Mouse (Mus musculus) CH12.LX (cell line): ENCODE measurements at regions not wholly inside any gene's neighbourhood (a gene's known extent, or its start where the extent isn't known, plus 50 kb on each side); places are given as distances from the start of the nearest gene placed in this dataset.
A peak's percentile ranks its signal among the peaks of the same experiment; 100 is the strongest.

Experiments
- DNase-seq: peaks from one replicate; pipeline ENCODE4 v3.0.0-alpha.2; 2013; ENCODE audit errors: extremely low read depth
- H3K27ac ChIP-seq: 2 replicates; pipeline ENCODE4 v1.5.1; 2012; ENCODE audit warnings: low read depth, mild to moderate bottlenecking, control low read depth, moderate library complexity; ENCODE audit not compliant: insufficient read depth
- H3K27me3 ChIP-seq: replicated peaks from 2 replicates; pipeline ENCODE3; 2012; ENCODE audit warnings: inconsistent platforms
- H3K36me3 ChIP-seq, 2 experiments: replicated peaks in 1 of 2; 2 replicates each; pipeline versions ENCODE3 to v1.6.1; 2012; ENCODE audit warnings: inconsistent platforms in 1 of 2, low read length in 1 of 2, mild to moderate bottlenecking in 1 of 2, mixed read lengths in 1 of 2, moderate library complexity in 1 of 2; ENCODE audit not compliant: control insufficient read depth in 1 of 2, insufficient read depth in 1 of 2
- H3K4me1 ChIP-seq, 2 experiments: 2 replicates each; pipeline ENCODE4 v1.6.1; 2012; ENCODE audit warnings: inconsistent platforms in 1 of 2, moderate library complexity in 1 of 2; ENCODE audit not compliant: insufficient read depth in 2 of 2, control insufficient read depth in 1 of 2
- H3K4me2 ChIP-seq: 2 replicates; pipeline ENCODE4 v1.6.1; 2012; ENCODE audit warnings: low read depth, mild to moderate bottlenecking, control low read depth; ENCODE audit not compliant: poor library complexity, insufficient read depth, severe bottlenecking
- H3K4me3 ChIP-seq, 3 experiments: fragments of 150-350 bp in 1 of 3; sonication (generic) in 1 of 3; replicated peaks in 1 of 3; 2 replicates each; pipeline versions ENCODE3 to v1.5.1; 2011 to 2012; ENCODE audit warnings: low read depth in 2 of 3, low read length in 2 of 3, mild to moderate bottlenecking in 2 of 3, moderate library complexity in 2 of 3, control low read depth in 1 of 3, improper control_type of control experiment in 1 of 3, inconsistent platforms in 1 of 3, mixed read lengths in 1 of 3; ENCODE audit not compliant: poor library complexity in 1 of 3
- H3K79me2 ChIP-seq: replicated peaks from 2 replicates; pipeline ENCODE4 v1.6.1; 2012; ENCODE audit warnings: mild to moderate bottlenecking, moderate library complexity; ENCODE audit not compliant: control insufficient read depth, poor library complexity, insufficient read depth, severe bottlenecking; ENCODE audit errors: extremely low read depth
- H3K9ac ChIP-seq: 2 replicates; pipeline ENCODE4 v1.6.1; 2012; ENCODE audit warnings: low read depth, mild to moderate bottlenecking, control low read depth, moderate library complexity; ENCODE audit not compliant: insufficient read depth
- H3K9me3 ChIP-seq: replicated peaks from 2 replicates; pipeline ENCODE3; 2012; ENCODE audit warnings: low read length, inconsistent platforms, mixed read lengths
- BHLHE40 ChIP-seq: IDR thresholded peaks from 2 replicates; pipeline ENCODE4 v1.6.1; 2011; ENCODE audit warnings: mild to moderate bottlenecking, low read depth, low read length, improper control_type of control experiment
- CTCF ChIP-seq, 2 experiments: IDR thresholded peaks in 1 of 2; conservative IDR thresholded peaks in 1 of 2; 2 replicates each; pipeline ENCODE4 v1.5.1; 2011 to 2012; ENCODE audit warnings: low read depth in 2 of 2, low read length in 2 of 2, improper control_type of control experiment in 1 of 2, inconsistent platforms in 1 of 2, mild to moderate bottlenecking in 1 of 2, moderate library complexity in 1 of 2
- ELF1 ChIP-seq: IDR thresholded peaks from 2 replicates; pipeline ENCODE4 v1.6.1; 2014; ENCODE audit warnings: low read depth, mild to moderate bottlenecking, inconsistent platforms, low read length, improper control_type of control experiment
- EP300 ChIP-seq: IDR thresholded peaks from 2 replicates; pipeline ENCODE4 v1.6.1; 2011; ENCODE audit warnings: low read length, improper control_type of control experiment
- GABPA ChIP-seq: IDR thresholded peaks from 2 replicates; pipeline ENCODE4 v1.6.1; 2012; ENCODE audit warnings: low read depth, low read length, improper control_type of control experiment, inconsistent platforms; ENCODE audit not compliant: insufficient replicate concordance
- IRF4 ChIP-seq: IDR thresholded peaks from 2 replicates; pipeline ENCODE4 v1.6.1; 2014; ENCODE audit warnings: low read depth, mild to moderate bottlenecking, inconsistent platforms, low read length, improper control_type of control experiment
- JUN ChIP-seq: IDR thresholded peaks from 2 replicates; pipeline ENCODE4 v1.6.1; 2011; ENCODE audit warnings: low read depth, mild to moderate bottlenecking, low read length, improper control_type of control experiment, moderate library complexity; ENCODE audit not compliant: insufficient read depth
- MAFK ChIP-seq: IDR thresholded peaks from 2 replicates; pipeline ENCODE4 v1.6.1; 2011; ENCODE audit warnings: low read length, improper control_type of control experiment; ENCODE audit not compliant: insufficient replicate concordance
- MAZ ChIP-seq: IDR thresholded peaks from 2 replicates; pipeline ENCODE4 v1.6.1; 2012; ENCODE audit warnings: low read depth, mild to moderate bottlenecking, inconsistent platforms, low read length, improper control_type of control experiment, moderate library complexity
- MEF2A ChIP-seq: IDR thresholded peaks from 2 replicates; pipeline ENCODE4 v1.6.1; 2014; ENCODE audit warnings: low read depth, mild to moderate bottlenecking, inconsistent platforms, low read length, improper control_type of control experiment, borderline replicate concordance
- MXI1 ChIP-seq: IDR thresholded peaks from 2 replicates; pipeline ENCODE4 v1.6.1; 2011; ENCODE audit warnings: mild to moderate bottlenecking, low read depth, low read length, improper control_type of control experiment
- POLR2A ChIP-seq: IDR thresholded peaks from 2 replicates; pipeline ENCODE4 v1.6.1; 2011; ENCODE audit warnings: low read depth, mild to moderate bottlenecking, improper control_type of control experiment, low read length
- RAD21 ChIP-seq: IDR thresholded peaks from 2 replicates; pipeline ENCODE4 v1.6.1; 2011; ENCODE audit warnings: low read depth, mild to moderate bottlenecking, low read length, improper control_type of control experiment, moderate library complexity
- TBP ChIP-seq: conservative IDR thresholded peaks from 2 replicates; pipeline ENCODE4 v1.6.1; 2011; ENCODE audit warnings: low read depth, low read length, improper control_type of control experiment
- TCF12 ChIP-seq: IDR thresholded peaks from 2 replicates; pipeline ENCODE4 v1.6.1; 2014; ENCODE audit warnings: low read depth, mild to moderate bottlenecking, inconsistent platforms, low read length, improper control_type of control experiment
- ZKSCAN1 ChIP-seq: IDR thresholded peaks from 2 replicates; pipeline ENCODE4 v1.6.1; 2012; ENCODE audit warnings: low read depth, inconsistent platforms, low read length, improper control_type of control experiment, borderline replicate concordance
- dilution Hi-C: fragments of 300-500 bp; cut with MboI; formaldehyde crosslinking; loops from 2 replicates; pipeline ENCODE4 v1.14.3; 2020; ENCODE audit warnings: low sequenced_read_pairs; ENCODE audit not compliant: extremely low pct_unique_long_range_greater_than_20kb, extremely low pct_ligation_motif_present
- in situ Hi-C: fragments of 300-500 bp; cut with MboI; formaldehyde crosslinking; loops from 3 replicates; pipeline ENCODE4 v1.14.3; 2019; ENCODE audit warnings: low sequenced_read_pairs, low pct_ligation_motif_present, low pct_unique_long_range_greater_than_20kb, mixed read lengths

DNA sequence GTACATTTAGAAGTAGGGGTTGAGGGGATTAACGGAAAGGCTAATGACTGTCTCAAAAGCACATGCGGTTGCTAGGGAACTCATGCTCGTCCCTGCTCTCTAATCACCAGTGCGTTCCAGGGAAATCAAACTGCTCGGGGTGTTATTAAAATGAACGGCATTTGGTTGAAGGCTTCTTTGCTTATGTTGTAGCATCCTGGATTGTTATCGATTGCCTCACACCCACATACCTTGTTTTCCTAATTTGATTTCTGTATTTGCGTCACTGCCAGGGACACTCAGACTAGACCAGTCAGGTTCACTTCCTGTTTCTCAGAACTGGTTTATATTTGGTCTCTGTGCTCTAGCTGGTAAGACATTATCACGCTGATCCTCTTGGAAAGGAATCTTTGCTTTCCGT lies 177.0 kb upstream of the Mkln1 start (continued):
- no peak for TF ChIP-seq GABPA
- TF ChIP-seq EP300 = peak; percentile 57
- peak; percentile 76 for TF ChIP-seq ELF1
- TF ChIP-seq TBP = peak; percentile 68; the same call in 1 of the 2 replicates

DNA sequence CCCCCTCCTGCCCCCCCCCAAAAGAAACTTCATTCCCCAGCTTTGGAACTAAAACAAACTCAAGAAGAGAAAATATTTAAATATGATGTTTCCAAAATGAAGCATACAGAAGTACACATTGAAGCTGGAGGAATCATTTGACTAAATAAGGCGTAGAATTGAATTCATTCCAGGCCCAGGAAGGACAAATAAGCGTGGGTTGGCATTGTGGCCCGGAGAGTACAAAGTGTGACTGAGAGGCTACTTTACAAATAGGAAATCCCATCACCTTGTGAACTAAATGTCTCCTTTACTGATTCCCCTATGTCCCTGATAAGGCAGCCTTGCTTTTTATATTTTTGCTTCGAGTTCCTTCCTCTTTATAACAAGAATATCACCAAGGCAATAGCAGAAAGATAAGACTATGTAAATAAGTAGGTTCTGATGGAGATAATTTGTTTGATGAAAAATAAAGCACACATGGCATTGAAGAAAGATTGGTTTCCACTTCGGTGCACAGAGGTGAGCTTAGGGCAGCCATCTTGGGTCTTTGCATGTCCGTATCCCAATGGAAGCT lies 176.4 kb upstream of the Mkln1 start:
- Histone ChIP-seq H3K4me1 (peaks cover 6 to 22% of the 10 kb centered on the region in 2 experiments; a peak in 3 of 4 replicates), H3K9ac (no peak overlapping the region), H3K4me3 (no peak overlapping the region), H3K27ac (no peak overlapping the region), H3K9me3 (no peaks in the 10 kb centered on the region), H3K36me3 (no peaks in the 10 kb centered on the region), H3K79me2 (peaks cover 15% of the 10 kb centered on the region), H3K27me3 (no peaks in the 10 kb centered on the region), H3K4me2 (peak overlapping the region; percentile 96; the same call in 1 of the 2 replicates)
- in situ Hi-C loops (loop anchor here (25.0 kb wide), 1 partner anchor 165 kb away; the partner anchor contains the start of gene Mkln1), dilution Hi-C loops (no loop called here)
- TF ChIP-seq RAD21 (no peak), JUN (no peak), MAZ (no peak), MAFK (no peak), BHLHE40 (no peak)
- DNase-seq = no peak

DNA sequence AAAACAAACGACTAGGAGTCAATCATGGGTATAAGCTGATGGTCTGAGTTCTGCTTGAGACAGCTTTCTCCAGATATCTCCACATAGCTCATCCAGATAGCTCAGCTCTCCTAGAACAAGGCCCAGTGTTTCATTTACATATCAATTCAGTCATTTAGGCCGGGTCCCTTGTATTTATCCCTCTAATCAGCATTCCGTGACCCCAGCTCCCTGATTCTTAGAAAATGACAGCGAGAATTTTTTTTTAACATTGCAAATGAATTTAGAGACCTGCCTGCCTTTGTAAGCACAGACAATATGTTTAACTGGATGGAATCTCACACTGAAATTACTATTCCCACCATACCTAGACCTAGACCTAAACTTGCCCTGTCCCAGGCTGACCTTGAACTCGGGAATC lies 171.1 kb upstream of the Mkln1 start:
- no peaks in the 10 kb centered on the region for H3K27me3 ChIP-seq
- TF ChIP-seq MXI1 = no peak
- no peak for TF ChIP-seq ZKSCAN1
- TF ChIP-seq GABPA = no peak
- no peak for TF ChIP-seq EP300
- no peak for TF ChIP-seq TCF12
- no peak for TF ChIP-seq CTCF (conservative IDR thresholded peaks at IDR 0.05 in 1 of 2, IDR thresholded peaks at IDR 0.05 in 1 of 2; ENCODE audit: low read depth in 2 of 2, low read length in 2 of 2)
- no peak for TF ChIP-seq MEF2A
- no peak for TF ChIP-seq JUN
- no peak for TF ChIP-seq POLR2A
- TF ChIP-seq IRF4 = no peak
- TF ChIP-seq, all 38 proteins: peak for 0
- Histone ChIP-seq H3K79me2 (no peaks in the 10 kb centered on the region), H3K27ac (no peak overlapping the region), H3K4me3 (no peak overlapping the region), H3K4me2 (no peak overlapping the region), H3K9ac (no peak overlapping the region), H3K9me3 (no peaks in the 10 kb centered on the region), H3K36me3 (no peaks in the 10 kb centered on the region), H3K4me1 (peaks cover 11 to 29% of the 10 kb centered on the region in 2 experiments)
- dilution Hi-C loops (no loop called here), in situ Hi-C loops (no loop called here)
- DNase-seq = no peak
